Mouse (Mus musculus): ENCODE measurements around the gene Rnf181. TPM values are rescaled to one million over a fixed set of nuclear protein-coding genes. Genes with fewer than 3 reads are reported as not detected.

Rnf181 gene
- 149 and 152 TPM in 2 replicates for polyA plus RNA-seq (2015; fragmentation: Nextera tagmentation; extraction: Ambion mirVana)

- Histone ChIP-seq H3K9ac (ENCODE audit: low read length) (no peak within 1 kb of the TSS), H3K27me3 (ENCODE audit: control insufficient read depth, insufficient read depth, low read depth, low read length) (no peaks in the 10 kb centered on the region), H3K36me3 (ENCODE audit: control insufficient read depth, insufficient read depth, low read length) (no peaks in the 10 kb centered on the region), H3K9me3 (ENCODE audit: control insufficient read depth, low read length) (no peaks in the 10 kb centered on the region), H3K27ac (ENCODE audit: low read length) (no peak within 1 kb of the TSS), H3K4me3 (ENCODE audit: low read length) (no peak within 1 kb of the TSS), H3K4me2 (ENCODE audit: low read depth, low read length) (no peak within 1 kb of the TSS), H3K4me1 (replicated peaks; ENCODE audit: control insufficient read depth, insufficient read depth, low read length) (peaks cover 26% of the 10 kb centered on the region)
- no peak for ATAC-seq (ENCODE audit: low read depth)
- whole genome bisulfite sequencing: 59% methylated on average over 4 of the region's 4 CpGs
Measured at GRCm38 (mm10) chr6:72366844-72367443, at the start of gene Rnf181. Gene Rnf181, minus strand, starts transcription at chr6:72366956.

- 57% methylated on average over 7 of the region's 7 CpGs for WGBS
- no peak overlapping the region for H3K4me3 ChIP-seq (ENCODE audit: low read length)
- no peaks in the 10 kb centered on the region for H3K27me3 ChIP-seq (ENCODE audit: control insufficient read depth, insufficient read depth, low read depth, low read length)
- peaks cover 20% of the 10 kb centered on the region for H3K4me1 ChIP-seq (replicated peaks; ENCODE audit: control insufficient read depth, insufficient read depth, low read length)
- H3K9me3 ChIP-seq (ENCODE audit: control insufficient read depth, low read length): no peaks in the 10 kb centered on the region
- no peak overlapping the region for H3K27ac ChIP-seq (ENCODE audit: low read length)
- peak overlapping the region; percentile 29; the same call in 1 of the 2 replicates for H3K9ac ChIP-seq (ENCODE audit: low read length)
- peaks cover 19% of the 10 kb centered on the region for H3K36me3 ChIP-seq (ENCODE audit: control insufficient read depth, insufficient read depth, low read length)
- H3K4me2 ChIP-seq (ENCODE audit: low read depth, low read length): peak overlapping the region; percentile 85
- ATAC-seq (ENCODE audit: low read depth): no peak
Measured at GRCm38 (mm10) chr6:72415964-72416772, 49.4 kb upstream of the Rnf181 start.

GRCm38 (mm10) chr6:72415181-72415580, 48.4 kb upstream of the Rnf181 start:
- WGBS: 78% methylated on average over 5 of the region's 5 CpGs
- H3K4me3 ChIP-seq (ENCODE audit: low read length): peak overlapping the region; percentile 89
- ATAC-seq (ENCODE audit: low read depth): no peak
- H3K27me3 ChIP-seq (ENCODE audit: control insufficient read depth, insufficient read depth, low read depth, low read length): no peaks in the 10 kb centered on the region
- H3K4me2 ChIP-seq (ENCODE audit: low read depth, low read length): peak overlapping the region; percentile 85
- H3K36me3 ChIP-seq (ENCODE audit: control insufficient read depth, insufficient read depth, low read length): peaks cover 14% of the 10 kb centered on the region
- H3K27ac ChIP-seq (ENCODE audit: low read length): no peak overlapping the region
- no peaks in the 10 kb centered on the region for H3K9me3 ChIP-seq (ENCODE audit: control insufficient read depth, low read length)
- H3K4me1 ChIP-seq (replicated peaks; ENCODE audit: control insufficient read depth, insufficient read depth, low read length): peaks cover 20% of the 10 kb centered on the region
- H3K9ac ChIP-seq (ENCODE audit: low read length): peak overlapping the region; percentile 88

- H3K27ac ChIP-seq (ENCODE audit: low read length): peak within 1 kb of the TSS; percentile 69
- H3K9ac ChIP-seq (ENCODE audit: low read length): peak within 1 kb of the TSS; percentile 88
- peaks cover 14% of the 10 kb centered on the region for H3K36me3 ChIP-seq (ENCODE audit: control insufficient read depth, insufficient read depth, low read length)
- 1% methylated on average over 33 of the region's 33 CpGs for WGBS
- H3K9me3 ChIP-seq (ENCODE audit: control insufficient read depth, low read length): no peaks in the 10 kb centered on the region
- peaks cover 20% of the 10 kb centered on the region for H3K4me1 ChIP-seq (replicated peaks; ENCODE audit: control insufficient read depth, insufficient read depth, low read length)
- peak within 1 kb of the TSS; percentile 89 for H3K4me3 ChIP-seq (ENCODE audit: low read length)
- peak; percentile 97 for ATAC-seq (ENCODE audit: low read depth)
- peak within 1 kb of the TSS; percentile 85 for H3K4me2 ChIP-seq (ENCODE audit: low read depth, low read length)
- H3K27me3 ChIP-seq (ENCODE audit: control insufficient read depth, insufficient read depth, low read depth, low read length): no peaks in the 10 kb centered on the region
Measured at GRCm38 (mm10) chr6:72414076-72414756, 47.5 kb upstream of the Rnf181 start, which contains the start of gene Ggcx. Gene Ggcx, plus strand, starts transcription at chr6:72414308.

GRCm38 (mm10) chr6:72410518-72410917, 43.8 kb upstream of the Rnf181 start:
- WGBS: 81% methylated on average over 7 of the region's 7 CpGs
- ATAC-seq (ENCODE audit: low read depth): no peak
- Histone ChIP-seq H3K27ac (ENCODE audit: low read length) (no peak overlapping the region), H3K27me3 (ENCODE audit: control insufficient read depth, insufficient read depth, low read depth, low read length) (no peaks in the 10 kb centered on the region), H3K4me2 (ENCODE audit: low read depth, low read length) (no peak overlapping the region), H3K9ac (ENCODE audit: low read length) (no peak overlapping the region), H3K4me1 (replicated peaks; ENCODE audit: control insufficient read depth, insufficient read depth, low read length) (peaks cover 10% of the 10 kb centered on the region), H3K4me3 (ENCODE audit: low read length) (no peak overlapping the region), H3K9me3 (ENCODE audit: control insufficient read depth, low read length) (no peaks in the 10 kb centered on the region), H3K36me3 (ENCODE audit: control insufficient read depth, insufficient read depth, low read length) (no peaks in the 10 kb centered on the region)

- H3K36me3 ChIP-seq (ENCODE audit: control insufficient read depth, insufficient read depth, low read length): no peaks in the 10 kb centered on the region
- no peaks in the 10 kb centered on the region for H3K27me3 ChIP-seq (ENCODE audit: control insufficient read depth, insufficient read depth, low read depth, low read length)
- no peaks in the 10 kb centered on the region for H3K9me3 ChIP-seq (ENCODE audit: control insufficient read depth, low read length)
- ATAC-seq (ENCODE audit: low read depth): no peak
- no peak overlapping the region for H3K9ac ChIP-seq (ENCODE audit: low read length)
- H3K4me3 ChIP-seq (ENCODE audit: low read length): no peak overlapping the region
- 11% methylated on average over 1 of the region's 1 CpGs for WGBS
- H3K4me1 ChIP-seq (replicated peaks; ENCODE audit: control insufficient read depth, insufficient read depth, low read length): peaks cover 5% of the 10 kb centered on the region
- H3K27ac ChIP-seq (ENCODE audit: low read length): no peak overlapping the region
- no peak overlapping the region for H3K4me2 ChIP-seq (ENCODE audit: low read depth, low read length)
Measured at GRCm38 (mm10) chr6:72410003-72410402, 43.2 kb upstream of the Rnf181 start.

- 10% methylated on average over 3 of the region's 3 CpGs for WGBS
- no peak overlapping the region for H3K27ac ChIP-seq (ENCODE audit: low read length)
- H3K9ac ChIP-seq (ENCODE audit: low read length): no peak overlapping the region
- H3K9me3 ChIP-seq (ENCODE audit: control insufficient read depth, low read length): no peaks in the 10 kb centered on the region
- no peaks in the 10 kb centered on the region for H3K36me3 ChIP-seq (ENCODE audit: control insufficient read depth, insufficient read depth, low read length)
- no peaks in the 10 kb centered on the region for H3K27me3 ChIP-seq (ENCODE audit: control insufficient read depth, insufficient read depth, low read depth, low read length)
- H3K4me2 ChIP-seq (ENCODE audit: low read depth, low read length): no peak overlapping the region
- H3K4me3 ChIP-seq (ENCODE audit: low read length): no peak overlapping the region
- no peak for ATAC-seq (ENCODE audit: low read depth)
- peaks cover 3% of the 10 kb centered on the region for H3K4me1 ChIP-seq (replicated peaks; ENCODE audit: control insufficient read depth, insufficient read depth, low read length)
Measured at GRCm38 (mm10) chr6:72409567-72409966, 42.8 kb upstream of the Rnf181 start.

GRCm38 (mm10) chr6:72407119-72407518, 40.4 kb upstream of the Rnf181 start:
- no peaks in the 10 kb centered on the region for H3K27me3 ChIP-seq (ENCODE audit: control insufficient read depth, insufficient read depth, low read depth, low read length)
- H3K36me3 ChIP-seq (ENCODE audit: control insufficient read depth, insufficient read depth, low read length): no peaks in the 10 kb centered on the region
- no peaks in the 10 kb centered on the region for H3K4me1 ChIP-seq (replicated peaks; ENCODE audit: control insufficient read depth, insufficient read depth, low read length)
- no peak overlapping the region for H3K4me3 ChIP-seq (ENCODE audit: low read length)
- H3K27ac ChIP-seq (ENCODE audit: low read length): no peak overlapping the region
- H3K9ac ChIP-seq (ENCODE audit: low read length): no peak overlapping the region
- peak; percentile 61 for ATAC-seq (ENCODE audit: low read depth)
- WGBS: 2% methylated on average over 5 of the region's 5 CpGs
- no peak overlapping the region for H3K4me2 ChIP-seq (ENCODE audit: low read depth, low read length)
- H3K9me3 ChIP-seq (ENCODE audit: control insufficient read depth, low read length): no peaks in the 10 kb centered on the region

GRCm38 (mm10) chr6:72405356-72405755, 38.6 kb upstream of the Rnf181 start:
- Histone ChIP-seq H3K9ac (ENCODE audit: low read length) (no peak overlapping the region), H3K4me3 (ENCODE audit: low read length) (no peak overlapping the region), H3K36me3 (ENCODE audit: control insufficient read depth, insufficient read depth, low read length) (no peaks in the 10 kb centered on the region), H3K4me1 (replicated peaks; ENCODE audit: control insufficient read depth, insufficient read depth, low read length) (no peaks in the 10 kb centered on the region), H3K9me3 (ENCODE audit: control insufficient read depth, low read length) (no peaks in the 10 kb centered on the region), H3K4me2 (ENCODE audit: low read depth, low read length) (no peak overlapping the region), H3K27ac (ENCODE audit: low read length) (no peak overlapping the region), H3K27me3 (ENCODE audit: control insufficient read depth, insufficient read depth, low read depth, low read length) (no peaks in the 10 kb centered on the region)
- 74% methylated on average over 7 of the region's 7 CpGs for WGBS
- no peak for ATAC-seq (ENCODE audit: low read depth)
